ENCODE assay signal across 19 mouse cellular contexts in the genomic region with DNA sequence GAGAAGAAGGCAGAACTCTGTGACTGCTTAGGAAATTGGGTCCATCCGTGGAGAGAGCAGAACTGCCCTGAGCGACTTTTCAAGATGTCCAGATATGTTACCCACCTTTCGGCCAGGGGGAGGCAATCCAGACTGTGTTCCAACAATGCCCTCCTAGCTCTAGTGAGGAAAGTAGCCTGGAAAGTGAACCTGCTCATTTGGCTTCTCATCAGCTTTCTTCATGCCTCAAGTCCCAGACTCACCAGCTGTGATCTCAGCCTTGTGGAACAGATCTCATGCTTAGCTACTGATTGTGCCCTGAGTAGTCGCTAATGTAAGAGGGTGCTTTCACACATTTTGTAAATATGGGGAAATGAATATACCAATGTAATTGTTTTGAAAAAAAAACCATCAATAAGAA. TPM values are rescaled to one million over a fixed set of nuclear protein-coding genes. Genes with fewer than 3 reads are reported as not detected.
A peak's percentile ranks its signal among the peaks of the same experiment; 100 is the strongest.
DNase-seq lines count a peak whose midpoint lies in the region; TF ChIP-seq lines count a peak whose summit lies in the region.
"Had no signal": no experiment of that assay in that cellular context is flagged by ENCODE, and none has a peak within 500 bp of the region (broad histone marks: within the 10 kb centered on the region; RNA-seq: fewer than 3 reads in every experiment).

No protein-coding gene starts in this region.

- no peak for TF ChIP-seq POLR2A in brain, embryonic 14.5 days (IDR thresholded peaks at IDR 0.05; ENCODE audit: borderline replicate concordance, extremely low read depth, insufficient read depth, insufficient read length, poor library complexity, severe bottlenecking)

- TF ChIP-seq CTCF in brain, embryonic 14.5 days (IDR thresholded peaks at IDR 0.05; ENCODE audit: borderline replicate concordance, extremely low read depth, insufficient read depth, insufficient read length): no peak

- DNase-seq in left cerebral cortex, postnatal 4 days: peak; percentile 16
- no peak for DNase-seq in left cerebral cortex, adult 8-10 months (ENCODE audit: low spot score in 2 of 2)
- DNase-seq in retina, postnatal 1 day: peak; percentile 22
- no peak for DNase-seq in retina, embryonic 14.5 days (ENCODE audit: low spot score)
- DNase-seq in brain, embryonic 14.5 days (ENCODE audit: low read depth): peak; percentile 8
- DNase-seq in thymus, postnatal 14 days: no peak
- DNase-seq: adrenal gland, adult 8-10 months; adrenal gland, postnatal 25 days; cerebellum, adult 11-12 months; cerebellum, adult 8-10 months; cerebellum, postnatal 14 days; gastrocnemius, postnatal 10 days; gastrocnemius, postnatal 36 days; heart, adult 2 months had no signal

- intact Hi-C loops in left cerebral cortex, postnatal 4 days (cut with DNase I): no loop called here

RNA-seq across cellular contexts. Expression of gene Cntn1, which starts 2.4 kb away (rescaled TPM):
- total RNA-seq in left cerebral cortex, postnatal 4 days (2021): 100 to 1,000 TPM; 285 to 319 TPM
- total RNA-seq in left cerebral cortex, adult 8-10 months (2022): 100 to 1,000 TPM; 285 to 319 (median 299) TPM
- polyA plus RNA-seq in brain, embryonic 14.5 days (2012; rRNA removed): 14.4 and 26.3 TPM in 2 replicates
- total RNA-seq: granulocyte monocyte progenitor cell, adult 5-6 weeks; hematopoietic stem cell, adult 5-6 weeks; MEL had no signal
- polyA plus RNA-seq: C2C12; CD4-positive, CD25-positive, alpha-beta regulatory T cell, adult 4 months had no signal

Comparison
In these comparisons a context has a peak if more than half of its experiments do, and no peak if none do; other contexts are left out.
1. DNase-seq: peak in left cerebral cortex, postnatal 4 days (single experiment), retina, postnatal 1 day (single experiment) and brain, embryonic 14.5 days (single experiment); none in left cerebral cortex, adult 8-10 months (0 of 2), retina, embryonic 14.5 days (single experiment) and thymus, postnatal 14 days (single experiment).